Mouse (Mus musculus) cortical plate, adult 2 months (tissue): ENCODE data around the gene Nckap5.

ENCODE experiments used
- CTCF ChIP-seq: fragments of 200-500 bp; IDR thresholded peaks from 2 replicates; pipeline ENCODE4 v1.5.1; 2011; ENCODE audit warnings: mild to moderate bottlenecking, control low read depth, low read length; ENCODE audit not compliant: insufficient read depth; ENCODE audit errors: extremely low read depth
- POLR2A ChIP-seq: fragments of 200-500 bp; IDR thresholded peaks from 2 replicates; pipeline ENCODE4 v1.6.1; 2011; ENCODE audit warnings: mild to moderate bottlenecking, low read length, control low read depth; ENCODE audit not compliant: insufficient read depth; ENCODE audit errors: extremely low read depth

DNA sequence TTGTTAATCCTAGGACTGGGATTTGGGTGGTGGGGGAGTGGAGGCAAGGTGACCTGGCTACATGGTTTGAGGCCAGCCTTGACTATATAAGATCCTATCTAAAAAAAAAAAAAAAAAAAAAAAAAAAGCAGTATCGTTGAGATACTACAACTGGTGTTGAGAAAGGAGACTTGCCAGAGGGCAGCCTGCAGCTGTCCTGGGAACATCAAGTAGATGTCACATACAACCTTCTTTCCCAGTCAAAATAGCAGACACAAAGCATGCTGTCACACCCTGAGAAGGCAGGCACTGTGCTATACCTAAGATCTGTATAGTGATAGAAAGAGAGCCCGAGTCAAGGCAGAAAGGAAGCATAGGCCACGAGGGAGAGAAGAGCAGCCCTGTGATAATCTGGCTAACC lies 204.4 kb downstream of the Nckap5 start:
- no peak for TF ChIP-seq CTCF
- TF ChIP-seq POLR2A = no peak
